Mouse (Mus musculus): ENCODE data around the gene Npm1. TPM values are rescaled to one million over a fixed set of nuclear protein-coding genes. Genes with fewer than 3 reads are reported as not detected.

The Npm1 gene
- total RNA-seq, 4 experiments from 2014 or later: 184 to 220 (median 194) TPM

GRCm38 (mm10) chr11:33181804-33182203 is 18.8 kb upstream of the Npm1 start:
- no peak for DNase-seq (ENCODE audit: low spot score in 2 of 2)

- no peak for DNase-seq (ENCODE audit: low spot score in 2 of 2)
Observed at GRCm38 (mm10) chr11:33180701-33181116, 17.7 kb upstream of the Npm1 start.

- no peak for DNase-seq (ENCODE audit: low spot score in 2 of 2)
Observed at GRCm38 (mm10) chr11:33179802-33180201, 16.8 kb upstream of the Npm1 start.

GRCm38 (mm10) chr11:33176525-33177245 is 13.7 kb upstream of the Npm1 start:
- DNase-seq (ENCODE audit: low spot score in 2 of 2): peak in 1 of 2 experiments; percentile 38

- no peak for DNase-seq (ENCODE audit: low spot score in 2 of 2)
Observed at GRCm38 (mm10) chr11:33175768-33176167, 12.8 kb upstream of the Npm1 start.

- DNase-seq (ENCODE audit: low spot score in 2 of 2): peak in 1 of 2 experiments; percentile 50
Observed at GRCm38 (mm10) chr11:33170489-33170888, 7.5 kb upstream of the Npm1 start.

- DNase-seq (ENCODE audit: low spot score in 2 of 2): peak; percentile 57 to 61
Observed at GRCm38 (mm10) chr11:33162211-33162997, 602 bp downstream of the Npm1 start.

GRCm38 (mm10) chr11:33159741-33160140 is 3.3 kb downstream of the Npm1 start:
- DNase-seq (ENCODE audit: low spot score in 2 of 2): no peak

- DNase-seq (ENCODE audit: low spot score in 2 of 2): no peak
Observed at GRCm38 (mm10) chr11:33157453-33158196, 5.4 kb downstream of the Npm1 start.

- no peak for DNase-seq (ENCODE audit: low spot score in 2 of 2)
Observed at GRCm38 (mm10) chr11:33156436-33157015, 6.5 kb downstream of the Npm1 start.

GRCm38 (mm10) chr11:33154459-33154858 is 8.5 kb downstream of the Npm1 start:
- DNase-seq (ENCODE audit: low spot score in 2 of 2): no peak

- DNase-seq (ENCODE audit: low spot score in 2 of 2): no peak
Observed at GRCm38 (mm10) chr11:33152997-33153396, 10.0 kb downstream of the Npm1 start.

- DNase-seq (ENCODE audit: low spot score in 2 of 2): no peak
Observed at GRCm38 (mm10) chr11:33151780-33152145, 11.2 kb downstream of the Npm1 start.

- DNase-seq (ENCODE audit: low spot score in 2 of 2): no peak
Observed at GRCm38 (mm10) chr11:33151128-33151779, 11.8 kb downstream of the Npm1 start.

GRCm38 (mm10) chr11:33150364-33150763 is 12.6 kb downstream of the Npm1 start:
- no peak for DNase-seq (ENCODE audit: low spot score in 2 of 2)

- no peak for DNase-seq (ENCODE audit: low spot score in 2 of 2)
Observed at GRCm38 (mm10) chr11:33149453-33149852, 13.6 kb downstream of the Npm1 start.

- no peak for DNase-seq (ENCODE audit: low spot score in 2 of 2)
Observed at GRCm38 (mm10) chr11:33149088-33149436, 13.9 kb downstream of the Npm1 start.

GRCm38 (mm10) chr11:33148338-33149087 is 14.5 kb downstream of the Npm1 start:
- DNase-seq (ENCODE audit: low spot score in 2 of 2): peak; percentile 63 to 71

- DNase-seq (ENCODE audit: low spot score in 2 of 2): no peak
Observed at GRCm38 (mm10) chr11:33147572-33148337, 15.3 kb downstream of the Npm1 start.

- DNase-seq (ENCODE audit: low spot score in 2 of 2): no peak
Observed at GRCm38 (mm10) chr11:33147171-33147571, 15.8 kb downstream of the Npm1 start, which contains the start of gene Fgf18. Gene Fgf18 (minus strand): TSS chr11:33147400.
